ENCODE assay signal across 8 mouse cellular contexts in the genomic region with DNA sequence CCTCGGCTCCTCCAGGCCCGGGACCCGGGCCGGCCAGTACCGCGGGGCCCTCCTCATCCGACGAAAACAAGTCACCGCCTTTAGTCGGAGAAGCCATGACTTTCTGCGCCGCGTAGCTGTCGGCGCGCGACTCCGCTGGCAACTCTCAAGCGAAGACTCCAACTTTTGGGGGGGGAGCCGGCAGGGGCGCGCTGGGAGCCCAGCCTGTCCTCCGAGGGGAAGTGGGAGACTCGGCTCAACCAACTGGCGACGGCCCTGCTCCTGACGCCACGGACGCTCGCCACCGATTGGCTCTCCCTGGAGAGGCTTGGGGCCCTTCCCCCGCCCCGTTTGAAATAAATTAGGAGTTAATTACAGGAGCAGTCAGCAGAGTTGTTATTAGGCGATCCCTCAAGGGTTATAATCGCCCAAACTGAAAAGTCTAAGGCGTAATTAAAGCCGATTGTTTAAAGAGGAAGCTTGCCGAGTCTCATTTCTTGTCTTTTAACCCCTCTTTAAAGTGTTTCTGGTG. TPM values are rescaled to one million over a fixed set of nuclear protein-coding genes. Genes with fewer than 3 reads are reported as not detected.
DNase-seq lines count a peak whose midpoint lies in the region; ATAC-seq and TF ChIP-seq lines count a peak whose summit lies in the region.

A gene (minus strand): TSS at position 461 of the 511 bp plus-strand sequence.

- H3K27ac ChIP-seq in embryonic fibroblast, embryonic 13.5 days (ENCODE audit: insufficient read depth, low read length): no peak within 1 kb of the TSS
- no peak within 1 kb of the TSS for H3K27ac ChIP-seq in heart, postnatal 0 days (ENCODE audit: low read depth)
- H3K27ac ChIP-seq in lung, embryonic 14.5 days (ENCODE audit: low read depth): no peak within 1 kb of the TSS

- H3K36me3 ChIP-seq in E14TG2a.4 (ENCODE audit: insufficient read depth, low read length): no peaks in the 10 kb centered on the region
- no peaks in the 10 kb centered on the region for H3K36me3 ChIP-seq in heart, postnatal 0 days (replicated peaks; ENCODE audit: control insufficient read depth, insufficient read depth, low read length)
- H3K36me3 ChIP-seq in lung, embryonic 14.5 days (ENCODE audit: insufficient read depth): no peaks in the 10 kb centered on the region

- no peak for TF ChIP-seq CTCF in E14TG2a.4 (conservative IDR thresholded peaks at IDR 0.05; ENCODE audit: low read length)
- TF ChIP-seq CTCF in brain, embryonic 14.5 days (IDR thresholded peaks at IDR 0.05; ENCODE audit: borderline replicate concordance, extremely low read depth, insufficient read depth, insufficient read length): no peak
- no peak for TF ChIP-seq CTCF in embryonic fibroblast, embryonic 13.5 days (IDR thresholded peaks at IDR 0.05; ENCODE audit: borderline replicate concordance, insufficient read depth, low read length)
- no peak for TF ChIP-seq CTCF in heart, postnatal 0 days (IDR thresholded peaks at IDR 0.05; ENCODE audit: low read depth)
- TF ChIP-seq CTCF in lung, embryonic 14.5 days (IDR thresholded peaks at IDR 0.05; ENCODE audit: low read depth): no peak

- ATAC-seq in heart, postnatal 0 days (ENCODE audit: insufficient read depth, low read depth): peak; percentile 90
- peak; percentile 91 for ATAC-seq in lung, embryonic 14.5 days (ENCODE audit: insufficient read depth)

- peak within 1 kb of the TSS; percentile 88 for H3K4me2 ChIP-seq in heart, postnatal 0 days (ENCODE audit: low read depth, low read length)
- peak within 1 kb of the TSS; percentile 96 for H3K4me2 ChIP-seq in lung, embryonic 14.5 days

- H3K9me3 ChIP-seq in E14TG2a.4 (ENCODE audit: low read length): no peaks in the 10 kb centered on the region
- H3K9me3 ChIP-seq in heart, postnatal 0 days (replicated peaks; ENCODE audit: control insufficient read depth, low read length): no peaks in the 10 kb centered on the region
- no peaks in the 10 kb centered on the region for H3K9me3 ChIP-seq in lung, embryonic 14.5 days (ENCODE audit: low read depth, low read length)

- TF ChIP-seq EP300 in heart, postnatal 0 days (IDR thresholded peaks at IDR 0.05; ENCODE audit: low read depth): no peak

- peak; percentile 94 for DNase-seq in brain, embryonic 14.5 days (ENCODE audit: low read depth)
- DNase-seq in heart, postnatal 0 days (ENCODE audit: low spot score): peak; percentile 51
- peak; percentile 54 to 78 for DNase-seq in kidney, postnatal 25 days
- DNase-seq in lung, embryonic 14.5 days: peak; percentile 89
- DNase-seq in retina, postnatal 1 day: peak; percentile 91
- no peak for DNase-seq in spleen, adult 18-20 months

- H3K9ac ChIP-seq in heart, postnatal 0 days (replicated peaks; ENCODE audit: low read depth, low read length): peak within 1 kb of the TSS; percentile 60
- peak within 1 kb of the TSS; percentile 53 for H3K9ac ChIP-seq in lung, embryonic 14.5 days

- peaks cover 91% of the 10 kb centered on the region for H3K27me3 ChIP-seq in E14TG2a.4 (ENCODE audit: insufficient read depth, low read length)
- peaks cover 98% of the 10 kb centered on the region for H3K27me3 ChIP-seq in heart, postnatal 0 days (ENCODE audit: control insufficient read depth, insufficient read depth, low read length)
- H3K27me3 ChIP-seq in lung, embryonic 14.5 days (ENCODE audit: insufficient read depth, low read length): peaks cover 99% of the 10 kb centered on the region

- peaks cover 64% of the 10 kb centered on the region for H3K4me1 ChIP-seq in E14TG2a.4 (replicated peaks; ENCODE audit: low read depth, low read length)
- no peaks in the 10 kb centered on the region for H3K4me1 ChIP-seq in embryonic fibroblast, embryonic 13.5 days (ENCODE audit: control insufficient read depth, insufficient read depth, low read length)
- H3K4me1 ChIP-seq in heart, postnatal 0 days (ENCODE audit: control insufficient read depth, insufficient read depth): 0 out of 2 replicates have a peak, but pooled peaks cover 4% of the 10 kb centered on the region
- no peaks in the 10 kb centered on the region for H3K4me1 ChIP-seq in lung, embryonic 14.5 days (ENCODE audit: insufficient read depth)

- H3K4me3 ChIP-seq in E14TG2a.4 (replicated peaks; ENCODE audit: low read length): peak within 1 kb of the TSS; percentile 79
- peak within 1 kb of the TSS; percentile 64 for H3K4me3 ChIP-seq in embryonic fibroblast, embryonic 13.5 days (ENCODE audit: insufficient read depth, low read length)
- peak within 1 kb of the TSS; percentile 64 for H3K4me3 ChIP-seq in heart, postnatal 0 days (ENCODE audit: low read depth, low read length)
- peak within 1 kb of the TSS; percentile 54 for H3K4me3 ChIP-seq in lung, embryonic 14.5 days (ENCODE audit: low read depth, low read length)

- TF ChIP-seq POLR2A in brain, embryonic 14.5 days (IDR thresholded peaks at IDR 0.05; ENCODE audit: borderline replicate concordance, extremely low read depth, insufficient read depth, insufficient read length, poor library complexity, severe bottlenecking): no peak
- TF ChIP-seq POLR2A in embryonic fibroblast, embryonic 13.5 days (IDR thresholded peaks at IDR 0.05; ENCODE audit: low read depth, low read length): peak; percentile 61

- WGBS in heart, postnatal 0 days: under 1% methylated on average over 38 of the region's 38 CpGs
- WGBS in lung, embryonic 14.5 days: under 1% methylated on average over 38 of the region's 38 CpGs

RNA-seq across cellular contexts. Expression of the gene that starts here (rescaled TPM):
- 0.62 and 2.5 TPM in 2 replicates for polyA plus RNA-seq in brain, embryonic 14.5 days (2012; rRNA removed)
- 2.8 and 3.6 TPM in 2 replicates for polyA plus RNA-seq in embryonic fibroblast, embryonic 13.5 days (2011; ENCODE audit: insufficient read length, low read depth, missing spikeins)
- total RNA-seq in heart, postnatal 0 days (2014; rRNA removed; ENCODE audit: low replicate concordance): 0.92 and 0.97 TPM in 2 replicates
- polyA plus RNA-seq in heart, postnatal 0 days (2015; fragmentation: Nextera tagmentation; extraction: Ambion mirVana): 1.1 and 1.4 TPM in 2 replicates
- 0.61 and 0.78 TPM in 2 replicates for polyA plus RNA-seq in lung, embryonic 14.5 days (2014; fragmentation: Nextera tagmentation; extraction: Ambion mirVana)

Comparison
In these comparisons a context has a peak if more than half of its experiments do, and no peak if none do; other contexts are left out.
1. Peak in DNase-seq, ATAC-seq, H3K4me3 ChIP-seq, H3K9ac ChIP-seq and H3K4me2 ChIP-seq in lung, embryonic 14.5 days; RNA of the gene not detected or under 1 TPM.
2. DNase-seq: peak in brain, embryonic 14.5 days (single experiment), heart, postnatal 0 days (single experiment), kidney, postnatal 25 days (2 of 2) and retina, postnatal 1 day (single experiment); none in spleen, adult 18-20 months (0 of 2).
3. Peak in every context shown above with its lines, with median percentiles within 50 percentile points of each other: H3K4me3 ChIP-seq.